Comparison of ENCODE assay signal across 1 mouse cellular context in the genomic region with DNA sequence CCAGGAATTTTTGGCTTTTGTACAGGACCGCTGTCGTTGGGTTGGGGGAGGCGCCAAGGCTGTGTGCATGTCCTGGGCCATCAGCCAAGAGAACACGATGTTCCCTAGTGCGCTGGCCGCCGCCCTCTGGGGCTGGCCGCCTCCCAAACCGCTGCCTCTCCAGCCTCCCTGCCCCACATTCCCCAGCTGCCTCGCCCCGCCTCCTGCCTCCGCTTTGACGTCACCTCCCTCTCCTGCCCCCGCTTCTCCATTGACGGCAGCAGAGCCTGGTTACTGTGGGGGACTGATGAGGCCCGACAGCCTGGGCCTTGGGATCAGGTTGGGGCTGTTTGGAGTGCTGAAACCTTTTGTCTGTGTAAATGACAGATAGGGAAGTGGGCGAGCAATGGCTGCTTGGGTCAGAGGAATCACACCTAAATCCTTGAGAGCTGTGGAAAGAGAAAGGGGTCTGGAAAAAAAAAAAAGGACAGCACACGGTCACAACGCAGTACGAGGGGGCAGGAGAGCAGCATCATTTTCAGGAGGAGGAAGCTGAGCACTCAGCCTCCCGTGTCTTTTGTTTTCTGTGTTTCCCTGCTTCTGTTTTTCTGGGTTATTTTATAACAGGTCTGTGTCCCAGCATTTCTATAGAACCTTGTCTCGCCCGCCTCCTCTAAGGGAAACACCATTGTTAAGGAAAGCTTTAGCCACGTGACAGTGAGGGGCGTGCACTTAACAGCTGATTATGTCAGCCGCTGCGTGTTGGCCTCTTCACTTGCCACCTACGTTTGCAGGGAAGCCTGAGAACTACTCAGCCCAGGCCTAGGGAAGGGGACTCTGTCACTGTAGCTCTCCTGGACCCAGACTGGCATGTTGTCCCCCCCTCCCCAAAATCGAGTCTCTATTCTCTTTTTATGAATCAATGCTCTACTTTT.
TF ChIP-seq lines count a peak whose summit lies in the region.

No protein-coding gene starts in this region.

TF ChIP-seq in C2C12, 6 proteins besides CTCF, POLR2A, EP300 and RAD21:
- TF ChIP-seq CEBPB (IDR thresholded peaks at IDR 0.05; ENCODE audit: low read depth) = no peak
- peak; percentile 96 for TF ChIP-seq USF1 (IDR thresholded peaks at IDR 0.05; ENCODE audit: low read depth)
- no peak for TF ChIP-seq MYOG (IDR thresholded peaks at IDR 0.05; ENCODE audit: control insufficient read depth, extremely low read depth, insufficient read length)
- peak; percentile 35 for TF ChIP-seq MYOD1 (IDR thresholded peaks at IDR 0.05; ENCODE audit: control insufficient read depth, insufficient read length, low read depth)
- TF ChIP-seq MAX (IDR thresholded peaks at IDR 0.05) = peak; percentile 96
- TF ChIP-seq FOSL1 (IDR thresholded peaks at IDR 0.05; ENCODE audit: insufficient read depth, low read length, poor library complexity, severe bottlenecking) = no peak
